Mouse (Mus musculus): ENCODE measurements around the gene Pagr1b. TPM values are rescaled to one million over a fixed set of nuclear protein-coding genes. Genes with fewer than 3 reads are reported as not detected.

The Pagr1b gene
- polyA plus RNA-seq, 1 experiment: 5.3 TPM

DNA sequence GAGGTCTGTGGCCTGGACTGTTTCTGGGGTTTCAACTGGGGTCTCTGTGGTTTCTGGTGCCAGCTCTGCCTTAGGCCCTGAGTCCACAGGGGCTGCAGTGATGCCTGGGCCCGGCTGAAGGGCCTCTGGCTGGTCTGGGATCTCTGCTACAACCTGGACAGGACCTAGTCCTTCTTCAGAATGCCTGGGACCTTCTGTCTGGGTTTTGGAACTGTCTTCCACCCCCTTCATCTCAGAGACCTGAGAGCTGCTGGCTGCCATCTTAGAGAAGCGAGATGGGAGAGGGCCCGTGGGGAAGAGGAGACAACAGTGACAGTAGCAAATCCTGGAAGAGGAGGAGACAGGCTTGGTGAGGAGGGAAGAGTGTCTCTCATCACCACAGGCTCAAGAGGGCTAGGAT, 3.7 kb upstream of the Pagr1b start:
- DNase-seq (ENCODE audit: low read depth): no peak

GRCm38 (mm10) chr7:127019306-127019960, 3.1 kb upstream of the Pagr1b start:
- no peak for DNase-seq (ENCODE audit: low read depth)

- no peak for DNase-seq (ENCODE audit: low read depth)
Measured at GRCm38 (mm10) chr7:127018416-127019305, 2.4 kb upstream of the Pagr1b start.

DNA sequence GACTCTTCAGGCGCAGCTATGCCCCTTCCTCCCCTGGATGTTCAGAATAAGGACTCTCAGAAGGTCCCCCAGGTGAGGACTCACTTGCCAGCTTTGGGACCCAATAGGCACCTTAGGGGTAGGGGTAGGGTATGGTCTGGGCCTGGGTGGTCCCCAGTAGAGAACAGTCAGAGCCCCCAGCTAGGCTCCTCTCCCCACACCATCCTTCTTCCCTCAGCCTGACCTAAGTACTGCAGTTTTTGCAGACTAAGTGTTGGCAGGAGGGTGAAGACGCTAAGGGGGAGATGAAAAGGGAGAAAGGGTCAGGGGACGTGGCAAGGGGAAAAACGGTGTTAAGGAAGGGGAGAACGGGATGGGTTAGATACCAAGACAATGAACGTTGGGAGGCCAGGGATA, 1.7 kb upstream of the Pagr1b start:
- DNase-seq (ENCODE audit: low read depth): no peak

DNA sequence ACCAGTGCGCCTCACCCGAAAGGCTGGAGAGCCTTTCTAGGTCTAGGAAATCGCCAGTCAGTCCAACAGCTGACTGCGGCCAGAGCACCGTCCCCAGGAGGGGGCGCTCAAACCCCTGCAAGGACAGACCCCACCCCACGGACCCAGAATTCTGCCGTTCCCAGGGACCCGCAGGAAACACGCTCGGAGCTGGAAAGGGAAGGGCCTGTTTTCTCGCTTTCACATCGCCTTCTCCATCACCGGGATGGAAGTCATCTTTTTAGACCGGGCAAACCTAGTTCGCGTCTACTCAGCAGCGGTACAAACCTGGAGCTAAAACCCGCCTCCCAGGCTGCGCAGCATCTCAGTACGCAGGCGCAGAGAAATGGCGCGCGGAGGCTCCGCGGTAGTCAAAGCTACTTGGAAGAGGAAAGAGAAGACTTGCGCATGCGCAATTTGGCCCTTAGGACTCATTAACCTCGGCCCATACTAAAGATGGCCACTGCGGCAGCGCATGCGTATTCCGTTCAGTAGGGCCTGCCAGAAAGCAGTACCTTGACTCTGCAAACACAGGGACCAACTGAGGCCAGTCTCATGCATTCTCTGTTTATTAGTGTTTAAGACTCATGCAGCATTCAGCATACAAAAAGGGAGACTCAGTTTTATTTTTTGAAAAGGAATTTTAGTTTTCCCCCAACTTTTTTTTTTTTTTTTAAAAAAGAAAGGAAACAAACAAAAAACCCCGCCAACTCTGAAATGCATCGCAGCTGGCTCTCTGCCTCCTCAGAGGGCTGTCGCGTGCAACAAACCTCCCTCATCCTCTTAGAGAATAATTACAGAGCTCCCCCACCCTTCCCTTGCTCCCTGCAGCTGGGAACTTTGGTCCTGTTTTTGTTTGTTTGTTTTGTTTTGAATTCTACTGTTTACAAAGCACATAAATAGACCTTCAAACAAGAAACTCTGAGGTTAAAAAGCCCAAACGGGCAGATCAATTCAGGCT, 976 bp upstream of the Pagr1b start, which contains the start of gene Pagr1a:
Pagr1a (minus strand) TSS at position 382 of the 979 bp plus-strand sequence.
- peak; percentile 86 for DNase-seq (ENCODE audit: low read depth)

GRCm38 (mm10) chr7:127016486-127016938, 228 bp upstream of the Pagr1b start:
- no peak for DNase-seq (ENCODE audit: low read depth)

- DNase-seq (ENCODE audit: low read depth): no peak
Measured at GRCm38 (mm10) chr7:127016081-127016480, 203 bp downstream of the Pagr1b start.

- DNase-seq (ENCODE audit: low read depth): no peak
Measured at GRCm38 (mm10) chr7:127014993-127015392, 1.3 kb downstream of the Pagr1b start.

GRCm38 (mm10) chr7:127014320-127014719, 2.0 kb downstream of the Pagr1b start, which contains the start of gene Mvp:
Gene Mvp, minus strand, starts transcription at chr7:127014621.
- no peak for DNase-seq (ENCODE audit: low read depth)

DNA sequence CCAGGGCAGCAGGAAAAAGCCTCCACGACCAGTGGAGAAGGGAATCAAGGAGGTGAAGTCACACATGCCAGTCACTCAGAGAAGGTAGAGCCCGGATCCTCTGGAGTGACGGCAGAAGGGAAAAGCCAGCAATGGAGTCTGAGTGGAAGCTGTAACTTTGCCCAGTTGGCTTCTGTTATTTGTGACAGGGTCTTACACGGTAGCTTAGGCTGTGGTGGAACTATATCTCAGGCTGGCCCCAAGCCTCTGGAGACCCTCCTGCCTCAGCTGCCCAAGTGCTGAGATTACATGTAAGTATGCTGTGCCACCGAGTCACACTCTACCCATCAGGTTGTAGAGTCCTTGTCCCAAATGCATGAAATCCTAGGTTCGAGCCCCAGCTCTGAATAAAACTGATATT, 2.9 kb downstream of the Pagr1b start:
- DNase-seq (ENCODE audit: low read depth): no peak

GRCm38 (mm10) chr7:127012845-127013244, 3.4 kb downstream of the Pagr1b start:
- DNase-seq (ENCODE audit: low read depth): no peak

DNA sequence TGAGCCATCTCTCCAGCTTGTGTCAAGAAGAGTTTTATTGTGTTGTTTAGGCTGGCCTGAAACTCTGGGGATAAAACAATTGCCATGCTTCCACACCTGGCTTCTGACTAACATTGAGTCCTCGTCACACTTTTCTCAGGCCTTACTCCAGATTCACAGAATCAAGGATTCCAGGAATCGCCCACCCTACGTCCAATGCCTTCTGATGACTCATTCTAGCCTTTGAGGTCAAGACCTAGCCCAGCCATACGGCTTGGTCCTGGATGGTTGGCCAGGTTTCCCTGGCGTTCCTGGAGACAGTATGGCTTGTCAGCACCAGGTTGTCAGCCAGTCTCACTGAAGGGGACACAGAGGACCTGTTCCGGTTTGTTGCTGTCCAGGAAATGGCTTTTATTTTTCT, 3.9 kb downstream of the Pagr1b start:
- no peak for DNase-seq (ENCODE audit: low read depth)

GRCm38 (mm10) chr7:127011717-127012116, 4.6 kb downstream of the Pagr1b start:
- DNase-seq (ENCODE audit: low read depth): no peak

DNA sequence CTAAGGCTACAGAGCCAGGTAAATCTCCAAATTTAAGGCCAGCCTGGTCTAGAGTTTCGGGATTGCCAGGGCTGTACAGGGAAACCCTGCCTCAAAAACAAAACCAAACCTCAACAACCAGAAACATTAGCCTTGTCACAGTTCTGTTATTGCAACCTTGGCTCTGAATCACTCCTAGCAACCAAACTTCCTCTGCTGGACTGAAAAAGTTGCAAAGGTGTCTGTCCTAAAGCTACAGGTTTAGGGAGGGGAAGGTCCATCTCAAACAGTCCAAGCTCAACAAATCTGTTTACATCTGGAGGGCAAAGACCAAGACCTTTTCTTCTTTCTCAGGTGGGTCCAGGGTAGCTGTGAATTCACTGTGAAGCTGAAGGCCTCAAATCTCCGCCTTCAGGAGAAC, 5.2 kb downstream of the Pagr1b start:
- DNase-seq (ENCODE audit: low read depth): no peak

DNA sequence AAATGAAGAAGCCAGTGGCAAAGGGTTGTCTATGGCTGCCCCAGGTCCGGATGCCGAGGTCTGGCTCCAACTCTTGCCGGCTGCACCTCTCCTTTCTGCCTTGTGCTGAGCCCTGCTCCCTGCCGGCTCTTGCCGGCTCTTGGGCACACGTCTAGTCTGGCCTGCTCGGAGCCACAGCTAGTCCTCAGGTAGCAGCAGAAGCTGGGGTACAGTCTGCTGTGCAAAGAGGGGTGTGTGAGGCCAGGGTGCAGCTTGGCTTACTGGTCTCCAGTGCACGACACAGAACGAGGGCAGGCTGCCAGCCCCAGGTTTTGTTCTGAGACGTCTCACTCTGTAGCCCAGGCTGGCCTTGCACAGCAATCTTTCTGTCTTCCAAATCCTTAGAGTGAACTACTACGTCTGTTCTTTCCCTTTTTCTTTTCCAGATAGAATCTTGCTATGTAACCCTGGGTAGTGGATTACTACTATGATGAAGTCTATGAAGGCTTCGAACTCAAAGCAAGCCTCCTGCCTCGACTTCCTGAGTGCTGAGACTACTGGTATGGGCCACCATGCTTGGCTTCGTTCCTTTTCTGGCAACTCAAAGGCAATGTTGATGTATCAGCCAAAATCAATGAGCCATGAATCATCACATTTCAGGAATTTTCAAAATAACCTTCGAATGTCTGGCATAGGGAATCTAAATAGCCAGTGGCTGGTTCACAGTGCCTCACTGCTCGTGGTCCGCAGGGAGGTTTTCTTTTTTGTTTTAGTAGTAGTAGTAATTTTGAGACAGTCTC, 6.8 kb downstream of the Pagr1b start:
- no peak for DNase-seq (ENCODE audit: low read depth)

- no peak for DNase-seq (ENCODE audit: low read depth)
Measured at GRCm38 (mm10) chr7:127008239-127009019, 7.9 kb downstream of the Pagr1b start.

DNA sequence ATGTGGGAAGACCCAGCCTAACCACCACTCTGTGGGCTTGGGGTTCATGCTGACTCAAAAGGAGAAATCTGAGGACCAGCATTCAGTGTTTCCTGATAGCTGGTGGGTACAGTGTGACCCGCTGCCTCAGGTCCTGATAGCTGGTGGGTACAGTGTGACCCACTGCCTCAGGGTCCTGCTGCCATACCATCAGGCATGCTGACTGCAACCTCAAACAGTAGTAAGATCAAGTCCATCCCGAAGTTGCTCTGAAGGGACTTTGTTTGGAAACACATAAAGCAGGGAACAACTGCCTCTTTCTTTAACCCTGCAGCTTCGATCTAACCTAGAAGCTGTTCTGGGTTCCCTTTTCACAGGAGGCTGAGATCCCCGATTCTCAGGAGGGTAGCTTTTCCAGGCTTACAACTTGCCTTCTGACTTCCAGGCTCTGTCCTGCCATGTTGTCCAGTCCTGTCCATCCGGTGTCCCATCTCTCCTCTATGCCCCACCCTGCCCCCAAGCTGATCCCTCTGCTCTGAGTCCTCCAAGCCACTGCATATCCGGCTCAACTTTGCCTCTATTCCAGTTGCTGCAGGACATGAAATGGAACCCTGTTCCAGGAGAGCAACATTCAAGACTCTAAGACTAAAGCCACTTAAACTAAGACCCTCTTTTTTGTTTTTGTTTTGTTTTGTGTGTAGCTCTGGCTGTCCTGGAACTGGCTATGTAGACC, 8.8 kb downstream of the Pagr1b start:
- no peak for DNase-seq (ENCODE audit: low read depth)

DNA sequence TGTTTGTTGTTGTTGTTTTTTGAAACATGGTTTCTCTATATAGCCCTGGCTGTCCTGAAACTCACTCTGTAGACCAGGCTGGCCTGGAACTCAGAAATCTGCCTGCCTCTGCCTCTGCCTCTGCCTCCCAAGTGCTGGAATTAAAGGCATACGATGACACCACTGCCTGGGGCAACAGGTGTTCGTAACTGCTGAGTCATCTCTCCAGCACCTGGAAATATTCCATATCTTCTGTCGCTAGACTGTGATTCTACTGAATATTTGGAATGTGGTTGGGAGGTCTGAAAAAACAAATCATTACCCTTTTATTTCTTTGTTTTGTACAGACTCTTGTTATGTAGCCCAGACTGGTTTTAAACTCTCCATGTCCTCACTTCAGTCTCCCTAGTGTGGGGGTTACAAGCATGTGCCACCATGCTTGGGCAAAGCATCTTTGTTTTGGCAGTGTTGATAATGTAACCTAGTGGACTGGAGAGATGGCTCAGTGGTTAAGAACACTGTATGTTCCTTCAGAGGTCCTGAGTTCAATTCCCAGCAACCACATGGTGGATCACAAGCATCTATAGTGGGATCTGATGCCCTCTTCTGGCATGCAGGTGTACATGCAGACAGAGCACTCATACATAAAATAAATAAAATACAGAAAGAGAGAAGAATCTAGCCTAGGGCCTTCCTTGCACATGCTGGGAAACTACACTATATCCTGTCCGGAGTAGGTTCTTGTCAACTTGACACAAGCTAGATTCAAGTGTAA, 12.0 kb downstream of the Pagr1b start:
- no peak for DNase-seq (ENCODE audit: low read depth)

GRCm38 (mm10) chr7:127003620-127004019, 12.7 kb downstream of the Pagr1b start:
- DNase-seq (ENCODE audit: low read depth): no peak

Data from gonadal fat pad, adult 2 months (tissue).